17 mouse cellular contexts compared by ENCODE assay signal in the genomic region with DNA sequence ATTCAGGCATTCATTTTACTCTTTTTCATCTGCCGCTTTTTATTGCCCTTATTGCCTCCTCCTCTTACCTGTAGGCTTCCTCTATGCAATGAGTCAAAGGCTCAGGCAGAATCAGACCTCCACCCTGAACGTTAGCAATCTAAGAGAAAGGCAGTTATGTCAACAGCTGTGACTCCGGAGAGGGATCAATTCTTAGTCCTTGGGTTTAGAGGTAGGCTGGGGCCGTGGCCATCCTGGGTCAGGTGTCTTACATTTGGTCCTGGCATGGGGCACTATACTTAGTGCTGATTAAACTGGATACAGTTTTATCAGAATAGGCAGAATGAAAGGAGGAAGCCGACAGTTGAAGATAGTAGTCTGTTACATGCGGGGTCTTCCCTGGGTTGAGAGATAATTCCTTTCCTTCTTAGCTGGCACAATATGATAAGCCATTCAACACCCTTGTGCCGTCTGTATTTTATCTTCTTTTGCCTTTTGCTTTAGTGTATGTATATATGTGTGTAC. TPM values are rescaled to one million over a fixed set of nuclear protein-coding genes. Genes with fewer than 3 reads are reported as not detected.
A peak's percentile ranks its signal among the peaks of the same experiment; 100 is the strongest.
DNase-seq lines count a peak whose midpoint lies in the region; ATAC-seq and TF ChIP-seq lines count a peak whose summit lies in the region.
"Had no signal": no experiment of that assay in that cellular context is flagged by ENCODE, and none has a peak within 500 bp of the region (broad histone marks: within the 10 kb centered on the region; RNA-seq: fewer than 3 reads in every experiment).

No protein-coding gene starts in this region.

- ATAC-seq in intestine, embryonic 16.5 days = peak; percentile 77
- peak; percentile 99 for ATAC-seq in liver, embryonic 16.5 days (ENCODE audit: low read depth)
- ATAC-seq in midbrain, embryonic 16.5 days = no peak
- ATAC-seq: forebrain, postnatal 0 days had no signal

- peaks cover 2 to 6% of the 10 kb centered on the region in 2 experiments; a peak in 2 of 4 replicates for H3K4me1 ChIP-seq in MEL (ENCODE audit: control insufficient read depth in 1 of 2, insufficient read depth in 2 of 2, low read length in 2 of 2)
- no peaks in the 10 kb centered on the region for H3K4me1 ChIP-seq in intestine, embryonic 16.5 days (ENCODE audit: control insufficient read depth, insufficient read depth, low read length)
- H3K4me1 ChIP-seq in liver, embryonic 16.5 days (ENCODE audit: control insufficient read depth, low read depth, low read length) = peaks cover 15% of the 10 kb centered on the region
- H3K4me1 ChIP-seq in midbrain, embryonic 16.5 days (ENCODE audit: control insufficient read depth, insufficient read depth, low read length) = no peaks in the 10 kb centered on the region

- no peak for TF ChIP-seq POLR2A in MEL (IDR thresholded peaks at IDR 0.05; ENCODE audit: control insufficient read depth in 1 of 2, insufficient read depth in 1 of 2, low read depth in 1 of 2, low read length in 2 of 2, poor library complexity in 1 of 2)

- no peaks in the 10 kb centered on the region for H3K27me3 ChIP-seq in MEL (ENCODE audit: control insufficient read depth in 1 of 2, insufficient read depth in 2 of 2, low read length in 2 of 2)
- no peaks in the 10 kb centered on the region for H3K27me3 ChIP-seq in intestine, embryonic 16.5 days (replicated peaks; ENCODE audit: control insufficient read depth, insufficient read depth, low read length)
- no peaks in the 10 kb centered on the region for H3K27me3 ChIP-seq in liver, embryonic 16.5 days (ENCODE audit: control insufficient read depth, insufficient read depth, low read depth, low read length)
- no peaks in the 10 kb centered on the region for H3K27me3 ChIP-seq in midbrain, embryonic 16.5 days (ENCODE audit: control insufficient read depth, insufficient read depth, low read depth, low read length)

- WGBS in intestine, embryonic 16.5 days = 56% methylated on average over 7 of the region's 7 CpGs
- 22% methylated on average over 7 of the region's 7 CpGs for WGBS in liver, embryonic 16.5 days (ENCODE audit: insufficient replicate concordance)
- 86% methylated on average over 7 of the region's 7 CpGs for WGBS in midbrain, embryonic 16.5 days

- DNase-seq in MEL (ENCODE audit: low read depth, low spot score) = peak; percentile 77
- DNase-seq in c-Kit-positive CD71-negative TER-119-negative erythroid progenitor cells, embryonic 14.5 days (ENCODE audit: low read depth) = peak; percentile 9
- no peak for DNase-seq in cerebellum, postnatal 25 days
- DNase-seq in thymus, postnatal 36 days = no peak
- DNase-seq: cerebellum, adult 18-20 months; embryo, embryonic 11 days; forebrain, postnatal 0 days; gastrocnemius, postnatal 14 days; kidney, adult 11 months; kidney, postnatal 14 days; lung, postnatal 4 days; right cerebral cortex, postnatal 14 days; thymus, adult 18-20 months had no signal

- H3K79me2 ChIP-seq in MEL (ENCODE audit: control insufficient read depth, insufficient read depth, low read length, poor library complexity) = no peaks in the 10 kb centered on the region

- no peak overlapping the region for H3K4me3 ChIP-seq in MEL (ENCODE audit: control insufficient read depth in 1 of 2, insufficient read depth in 1 of 2, low read depth in 2 of 2, low read length in 2 of 2)
- no peak overlapping the region for H3K4me3 ChIP-seq in intestine, embryonic 16.5 days (ENCODE audit: low read length)
- H3K4me3 ChIP-seq in liver, embryonic 16.5 days (ENCODE audit: low read depth, low read length) = peak overlapping the region; percentile 47
- H3K4me3 ChIP-seq in midbrain, embryonic 16.5 days (ENCODE audit: low read depth, low read length) = no peak overlapping the region
- H3K4me3 ChIP-seq: heart, embryonic 10.5 days had no signal

- peak; percentile 92 to 98 for TF ChIP-seq EP300 in MEL (IDR thresholded peaks at IDR 0.05; ENCODE audit: low read depth in 1 of 2, low read length in 2 of 2)

- TF ChIP-seq CTCF in MEL (IDR thresholded peaks at IDR 0.05 in 2 of 3, conservative IDR thresholded peaks at IDR 0.05 in 1 of 3; ENCODE audit: control insufficient read depth in 1 of 3, insufficient read depth in 1 of 3, low read depth in 2 of 3, low read length in 3 of 3, poor library complexity in 1 of 3, severe bottlenecking in 1 of 3) = no peak

- no peak overlapping the region for H3K4me2 ChIP-seq in intestine, embryonic 16.5 days (ENCODE audit: low read depth, low read length)
- H3K4me2 ChIP-seq in liver, embryonic 16.5 days (ENCODE audit: low read depth, low read length) = peak overlapping the region; percentile 54
- H3K4me2 ChIP-seq in midbrain, embryonic 16.5 days (ENCODE audit: low read length) = no peak overlapping the region

- peaks cover 0 to 3% of the 10 kb centered on the region in 2 experiments; a peak in 2 of 4 replicates for H3K36me3 ChIP-seq in MEL (ENCODE audit: control insufficient read depth in 1 of 2, insufficient read depth in 2 of 2, low read length in 2 of 2)
- H3K36me3 ChIP-seq in intestine, embryonic 16.5 days (ENCODE audit: control insufficient read depth, insufficient read depth, low read length) = no peaks in the 10 kb centered on the region
- no peaks in the 10 kb centered on the region for H3K36me3 ChIP-seq in liver, embryonic 16.5 days (ENCODE audit: control insufficient read depth, insufficient read depth)
- H3K36me3 ChIP-seq in midbrain, embryonic 16.5 days (ENCODE audit: control insufficient read depth, insufficient read depth, low read length) = no peaks in the 10 kb centered on the region

- H3K27ac ChIP-seq in MEL (ENCODE audit: control insufficient read depth, low read depth, low read length) = peak overlapping the region; percentile 91
- H3K27ac ChIP-seq in intestine, embryonic 16.5 days (ENCODE audit: low read length) = no peak overlapping the region
- H3K27ac ChIP-seq in liver, embryonic 16.5 days (ENCODE audit: low read length) = peak overlapping the region; percentile 92
- H3K27ac ChIP-seq in midbrain, embryonic 16.5 days (ENCODE audit: low read length) = no peak overlapping the region

- no peaks in the 10 kb centered on the region; the same call in 1 of the 2 replicates for H3K9me3 ChIP-seq in MEL (replicated peaks; ENCODE audit: insufficient read depth, low read length)
- H3K9me3 ChIP-seq in intestine, embryonic 16.5 days (ENCODE audit: control insufficient read depth, low read length) = 0 out of 2 replicates have a peak, but pooled peaks cover 3% of the 10 kb centered on the region
- H3K9me3 ChIP-seq in liver, embryonic 16.5 days (replicated peaks; ENCODE audit: control insufficient read depth, low read length) = peaks cover 5% of the 10 kb centered on the region
- peaks cover 5% of the 10 kb centered on the region; the same call in 1 of the 2 replicates for H3K9me3 ChIP-seq in midbrain, embryonic 16.5 days (replicated peaks; ENCODE audit: control insufficient read depth, low read length, poor library complexity, severe bottlenecking)

- TF ChIP-seq RAD21 in MEL (IDR thresholded peaks at IDR 0.05; ENCODE audit: low read depth, low read length) = no peak

- H3K9ac ChIP-seq in MEL (ENCODE audit: control insufficient read depth, low read depth, low read length, poor library complexity, severe bottlenecking) = no peak overlapping the region
- no peak overlapping the region for H3K9ac ChIP-seq in intestine, embryonic 16.5 days (ENCODE audit: low read depth, low read length)
- H3K9ac ChIP-seq in liver, embryonic 16.5 days (ENCODE audit: low read depth, low read length) = peak overlapping the region; percentile 53
- no peak overlapping the region for H3K9ac ChIP-seq in midbrain, embryonic 16.5 days (ENCODE audit: low read depth, low read length)
- H3K9ac ChIP-seq: forebrain, postnatal 0 days had no signal

TF ChIP-seq in MEL, 35 proteins besides CTCF, POLR2A, EP300 and RAD21 (continues in another document):
- TF ChIP-seq HCFC1 (IDR thresholded peaks at IDR 0.05; ENCODE audit: low read depth, low read length) = no peak
- no peak for TF ChIP-seq UBTF (IDR thresholded peaks at IDR 0.05; ENCODE audit: borderline replicate concordance, insufficient read depth, low read depth, low read length)
- no peak for TF ChIP-seq ZKSCAN1 (IDR thresholded peaks at IDR 0.05; ENCODE audit: low read depth, low read length)
- peak; percentile 99 for TF ChIP-seq TAL1 (IDR thresholded peaks at IDR 0.05; ENCODE audit: low read length)
- peak; percentile 99 for TF ChIP-seq TCF12 (IDR thresholded peaks at IDR 0.05; ENCODE audit: low read depth, low read length)
- no peak for TF ChIP-seq KAT2A (conservative IDR thresholded peaks at IDR 0.05; ENCODE audit: low read depth, low read length)
- TF ChIP-seq BHLHE40 (IDR thresholded peaks at IDR 0.05; ENCODE audit: borderline replicate concordance, low read depth, low read length) = no peak
- TF ChIP-seq RCOR1 (IDR thresholded peaks at IDR 0.05; ENCODE audit: low read depth, low read length) = 0 out of 2 replicates have a peak, but pooled peaks have one; percentile 29
- TF ChIP-seq MEF2A (IDR thresholded peaks at IDR 0.05; ENCODE audit: extremely low read depth, insufficient replicate concordance, low read depth, low read length, poor library complexity, severe bottlenecking) = no peak
- no peak for TF ChIP-seq ZMIZ1 (IDR thresholded peaks at IDR 0.05; ENCODE audit: low read depth, low read length)
- TF ChIP-seq E2F4 (IDR thresholded peaks at IDR 0.05; ENCODE audit: borderline replicate concordance, low read depth, low read length) = no peak
- no peak for TF ChIP-seq CHD2 (IDR thresholded peaks at IDR 0.05; ENCODE audit: low read length)
- TF ChIP-seq ZNF384 (IDR thresholded peaks at IDR 0.05; ENCODE audit: low read depth, low read length) = no peak
- TF ChIP-seq MYC (IDR thresholded peaks at IDR 0.05; ENCODE audit: low read depth, low read length) = no peak
- no peak for TF ChIP-seq MAX (IDR thresholded peaks at IDR 0.05; ENCODE audit: low read length)
- TF ChIP-seq JUND (IDR thresholded peaks at IDR 0.05; ENCODE audit: low read depth, low read length) = no peak
- TF ChIP-seq USF1 (IDR thresholded peaks at IDR 0.05; ENCODE audit: low read depth, low read length) = no peak
- TF ChIP-seq POLR2AphosphoS5 (IDR thresholded peaks at IDR 0.05; ENCODE audit: borderline replicate concordance, low read depth, low read length) = no peak
- TF ChIP-seq GABPA (IDR thresholded peaks at IDR 0.05; ENCODE audit: low read depth, low read length) = no peak
- TF ChIP-seq MYB (IDR thresholded peaks at IDR 0.05; ENCODE audit: low read depth, low read length) = peak; percentile 81
- 0 out of 2 replicates have a peak, but pooled peaks have one; percentile 4 for TF ChIP-seq SMC3 (IDR thresholded peaks at IDR 0.05; ENCODE audit: low read depth, low read length)

RNA-seq across cellular contexts. Expression of a gene that starts 24.9 kb away (rescaled TPM):
- total RNA-seq in MEL (2012; rRNA removed) = 115 and 117 TPM in 2 replicates
- polyA plus RNA-seq in MEL (2012; ENCODE audit: insufficient read depth in 1 of 2, insufficient read length in 2 of 2, low read depth in 1 of 2, low replicate concordance in 2 of 2, missing spikeins in 1 of 2) = 100 to 1,000 TPM in 1 of 2 experiments, not detected in 1; 166 TPM
- polyA plus RNA-seq in intestine, embryonic 16.5 days (2015; fragmentation: Nextera tagmentation; extraction: Ambion mirVana) = 153 and 173 TPM in 2 replicates
- polyA plus RNA-seq in liver, embryonic 16.5 days (2015; fragmentation: Nextera tagmentation; extraction: Ambion mirVana) = 117 and 129 TPM in 2 replicates
- 243 and 253 TPM in 2 replicates for polyA plus RNA-seq in midbrain, embryonic 16.5 days (2015; fragmentation: Nextera tagmentation; extraction: Ambion mirVana)

Comparison
In these comparisons a context has a peak if more than half of its experiments do, and no peak if none do; other contexts are left out.
1. DNase-seq: peak in MEL (single experiment) and c-Kit-positive CD71-negative TER-119-negative erythroid progenitor cells, embryonic 14.5 days (single experiment); none in cerebellum, postnatal 25 days (0 of 2) and thymus, postnatal 36 days (0 of 2).
2. H3K27ac ChIP-seq: peak in MEL (single experiment) and liver, embryonic 16.5 days (single experiment); none in intestine, embryonic 16.5 days (single experiment) and midbrain, embryonic 16.5 days (single experiment).